In genomic region chr15:38431668-38432067, GRCm38 (mm10) we compare ENCODE assay signal across 10 mouse cellular contexts.
DNase-seq lines count a peak whose midpoint lies in the region; ATAC-seq and TF ChIP-seq lines count a peak whose summit lies in the region.
"Had no signal": no experiment of that assay in that cellular context is flagged by ENCODE, and none has a peak within 500 bp of the region (broad histone marks: within the 10 kb centered on the region; RNA-seq: fewer than 3 reads in every experiment).

No protein-coding gene starts in this region.

- H3K27ac ChIP-seq in heart, postnatal 0 days (ENCODE audit: low read depth), result no peak overlapping the region
- H3K27ac ChIP-seq: neural tube, embryonic 15.5 days had no signal

- no peak overlapping the region for H3K4me3 ChIP-seq in heart, postnatal 0 days (ENCODE audit: low read depth, low read length)
- H3K4me3 ChIP-seq in lung, adult 2 months (replicated peaks; ENCODE audit: extremely low read depth, low read depth, low read length), result no peak overlapping the region
- H3K4me3 ChIP-seq: neural tube, embryonic 15.5 days had no signal

- ATAC-seq in heart, postnatal 0 days (ENCODE audit: insufficient read depth, low read depth), result peak; percentile 86

- no peaks in the 10 kb centered on the region for H3K36me3 ChIP-seq in heart, postnatal 0 days (replicated peaks; ENCODE audit: control insufficient read depth, insufficient read depth, low read length)
- H3K36me3 ChIP-seq: neural tube, embryonic 15.5 days had no signal

- 0 out of 2 replicates have a peak, but pooled peaks cover 4% of the 10 kb centered on the region for H3K9me3 ChIP-seq in heart, postnatal 0 days (replicated peaks; ENCODE audit: control insufficient read depth, low read length)
- H3K9me3 ChIP-seq: neural tube, embryonic 15.5 days had no signal

- no peaks in the 10 kb centered on the region for H3K27me3 ChIP-seq in heart, postnatal 0 days (ENCODE audit: control insufficient read depth, insufficient read depth, low read length)
- H3K27me3 ChIP-seq: neural tube, embryonic 15.5 days had no signal

- no peak overlapping the region for H3K9ac ChIP-seq in heart, postnatal 0 days (replicated peaks; ENCODE audit: low read depth, low read length)
- H3K9ac ChIP-seq: neural tube, embryonic 15.5 days had no signal

- peak; percentile 63; the same call in 1 of the 2 replicates for TF ChIP-seq EP300 in heart, postnatal 0 days (IDR thresholded peaks at IDR 0.05; ENCODE audit: low read depth)

- TF ChIP-seq POLR2A in lung, adult 2 months (IDR thresholded peaks at IDR 0.05; ENCODE audit: borderline replicate concordance, extremely low read depth, low read depth, low read length), result no peak

- peak; percentile 61 for TF ChIP-seq CTCF in heart, postnatal 0 days (IDR thresholded peaks at IDR 0.05; ENCODE audit: low read depth)
- TF ChIP-seq CTCF in lung, adult 2 months (IDR thresholded peaks at IDR 0.05; ENCODE audit: insufficient read depth, low read length), result peak; percentile 60

- H3K4me1 ChIP-seq in heart, postnatal 0 days (ENCODE audit: control insufficient read depth, insufficient read depth), result no peaks in the 10 kb centered on the region
- H3K4me1 ChIP-seq in lung, adult 2 months (ENCODE audit: control insufficient read depth, insufficient read depth, low read length), result no peaks in the 10 kb centered on the region
- H3K4me1 ChIP-seq: neural tube, embryonic 15.5 days had no signal

- 53% methylated on average over 2 of the region's 2 CpGs for WGBS in heart, postnatal 0 days
- 35% methylated on average over 2 of the region's 2 CpGs for WGBS in lung, adult 2 months

- DNase-seq in adrenal gland, adult 2 months, result peak; percentile 62
- no peak for DNase-seq in adrenal gland, adult 8-10 months
- peak; percentile 55 for DNase-seq in NIH3T3 (ENCODE audit: low read depth)
- DNase-seq in heart, postnatal 0 days (ENCODE audit: low spot score), result peak; percentile 54
- peak; percentile 68 for DNase-seq in lung, adult 2 months
- no peak for DNase-seq in right cerebral cortex, adult 18-20 months
- no peak for DNase-seq in layer of hippocampus, postnatal 14 days (ENCODE audit: low spot score in 2 of 2)
- DNase-seq in T-cell, adult 2 months (ENCODE audit: low spot score), result no peak
- DNase-seq: layer of hippocampus, postnatal 36 days had no signal

- H3K4me2 ChIP-seq in heart, postnatal 0 days (ENCODE audit: low read depth, low read length), result no peak overlapping the region
- H3K4me2 ChIP-seq: neural tube, embryonic 15.5 days had no signal

Comparison
In these comparisons a context has a peak if more than half of its experiments do, and no peak if none do; other contexts are left out.
1. DNase-seq: peak in adrenal gland, adult 2 months (single experiment), NIH3T3 (single experiment), heart, postnatal 0 days (single experiment) and lung, adult 2 months (single experiment); none in adrenal gland, adult 8-10 months (single experiment), right cerebral cortex, adult 18-20 months (single experiment), layer of hippocampus, postnatal 14 days (0 of 2) and T-cell, adult 2 months (single experiment).